Mouse (Mus musculus) MEL (cell line): ENCODE measurements at regions not wholly inside any gene's neighbourhood (a gene's known extent, or its start where the extent isn't known, plus 50 kb on each side); places are given as distances from the start of the nearest gene placed in this dataset.
A peak's percentile ranks its signal among the peaks of the same experiment; 100 is the strongest.

Source experiments
- DNase-seq: peaks from one replicate; pipeline ENCODE4 v3.0.0; 2011; ENCODE audit warnings: low read depth, low spot score
- H3K27ac ChIP-seq: 2 replicates; pipeline ENCODE4 v1.5.1; 2012; ENCODE audit warnings: low read depth, mild to moderate bottlenecking, control low read depth, low read length, moderate library complexity; ENCODE audit not compliant: control insufficient read depth
- H3K27me3 ChIP-seq, 2 experiments: fragments of 150-350 bp in 1 of 2; sonication (generic) in 1 of 2; 2 replicates each; pipeline ENCODE4 v1.6.1; 2012; ENCODE audit warnings: low read length in 2 of 2, mild to moderate bottlenecking in 2 of 2, improper control_type of control experiment in 1 of 2, moderate library complexity in 1 of 2; ENCODE audit not compliant: insufficient read depth in 2 of 2, control insufficient read depth in 1 of 2
- H3K36me3 ChIP-seq, 2 experiments: 2 replicates each; pipeline ENCODE4 v1.6.1; 2012 to 2014; ENCODE audit warnings: low read length in 2 of 2, improper control_type of control experiment in 1 of 2, inconsistent platforms in 1 of 2, mild to moderate bottlenecking in 1 of 2; ENCODE audit not compliant: insufficient read depth in 2 of 2, control insufficient read depth in 1 of 2
- H3K4me1 ChIP-seq, 2 experiments: fragments of 150-350 bp in 1 of 2; sonication (generic) in 1 of 2; 2 replicates each; pipeline ENCODE4 v1.6.1; 2012; ENCODE audit warnings: low read length in 2 of 2, improper control_type of control experiment in 1 of 2, mild to moderate bottlenecking in 1 of 2; ENCODE audit not compliant: insufficient read depth in 2 of 2, control insufficient read depth in 1 of 2
- H3K4me3 ChIP-seq, 2 experiments: fragments of 150-350 bp in 1 of 2; sonication (generic) in 1 of 2; 2 replicates each; pipeline ENCODE4 v1.5.1; 2012; ENCODE audit warnings: low read depth in 2 of 2, low read length in 2 of 2, mild to moderate bottlenecking in 2 of 2, moderate library complexity in 2 of 2, control low read depth in 1 of 2, improper control_type of control experiment in 1 of 2; ENCODE audit not compliant: control insufficient read depth in 1 of 2, insufficient read depth in 1 of 2
- H3K79me2 ChIP-seq: 2 replicates; pipeline ENCODE4 v1.6.1; 2012; ENCODE audit warnings: mild to moderate bottlenecking, low read length, moderate library complexity; ENCODE audit not compliant: control insufficient read depth, poor library complexity, insufficient read depth
- H3K9ac ChIP-seq: 2 replicates; pipeline ENCODE4 v1.6.1; 2012; ENCODE audit warnings: low read depth, mild to moderate bottlenecking, control low read depth, low read length, moderate library complexity; ENCODE audit not compliant: control insufficient read depth, poor library complexity, severe bottlenecking
- H3K9me3 ChIP-seq: fragments of 150-350 bp; sonication (generic); replicated peaks from 2 replicates; pipeline ENCODE4 v1.6.1; 2012; ENCODE audit warnings: mild to moderate bottlenecking, low read length, improper control_type of control experiment, moderate library complexity; ENCODE audit not compliant: insufficient read depth
- BHLHE40 ChIP-seq: IDR thresholded peaks from 2 replicates; pipeline ENCODE4 v1.6.1; 2012; ENCODE audit warnings: low read depth, mild to moderate bottlenecking, inconsistent platforms, low read length, improper control_type of control experiment, borderline replicate concordance
- EP300 ChIP-seq, 2 experiments: IDR thresholded peaks; 2 replicates each; pipeline ENCODE4 v1.6.1; 2011; ENCODE audit warnings: improper control_type of control experiment in 2 of 2, low read length in 2 of 2, low read depth in 1 of 2, mild to moderate bottlenecking in 1 of 2
- GABPA ChIP-seq: IDR thresholded peaks from 2 replicates; pipeline ENCODE4 v1.6.1; 2012; ENCODE audit warnings: low read depth, mild to moderate bottlenecking, inconsistent platforms, low read length, improper control_type of control experiment, moderate library complexity
- GATA1 ChIP-seq: IDR thresholded peaks from 2 replicates; pipeline ENCODE4 v1.6.1; 2011; ENCODE audit warnings: low read depth, low read length, improper control_type of control experiment
- MAFK ChIP-seq: IDR thresholded peaks from 2 replicates; pipeline ENCODE4 v1.6.1; 2011; ENCODE audit warnings: low read depth, mild to moderate bottlenecking, low read length, improper control_type of control experiment, borderline replicate concordance
- MYB ChIP-seq: IDR thresholded peaks from 2 replicates; pipeline ENCODE4 v1.6.1; 2011; ENCODE audit warnings: mild to moderate bottlenecking, low read depth, low read length, improper control_type of control experiment
- NRF1 ChIP-seq: IDR thresholded peaks from 2 replicates; pipeline ENCODE4 v1.6.1; 2014; ENCODE audit warnings: low read depth, mild to moderate bottlenecking, inconsistent platforms, low read length, improper control_type of control experiment, moderate library complexity; ENCODE audit not compliant: poor library complexity, insufficient read depth, severe bottlenecking
- POLR2A ChIP-seq, 2 experiments: IDR thresholded peaks; 2 replicates each; pipeline ENCODE4 v1.6.1; 2011 to 2012; ENCODE audit warnings: low read length in 2 of 2, mild to moderate bottlenecking in 2 of 2, control low read depth in 1 of 2, improper control_type of control experiment in 1 of 2, low read depth in 1 of 2, moderate library complexity in 1 of 2; ENCODE audit not compliant: control insufficient read depth in 1 of 2, insufficient read depth in 1 of 2, poor library complexity in 1 of 2
- POLR2AphosphoS2 ChIP-seq: IDR thresholded peaks from 2 replicates; pipeline ENCODE4 v1.6.1; 2011; ENCODE audit warnings: low read length, improper control_type of control experiment
- RCOR1 ChIP-seq: IDR thresholded peaks from 2 replicates; pipeline ENCODE4 v1.6.1; 2012; ENCODE audit warnings: low read depth, mild to moderate bottlenecking, inconsistent platforms, low read length, improper control_type of control experiment
- SIN3A ChIP-seq: IDR thresholded peaks from 2 replicates; pipeline ENCODE4 v1.6.1; 2012; ENCODE audit warnings: low read length, improper control_type of control experiment, inconsistent platforms
- TBP ChIP-seq: IDR thresholded peaks from 2 replicates; pipeline ENCODE4 v1.8.0; 2011; ENCODE audit warnings: low read depth, low read length, improper control_type of control experiment
- UBTF ChIP-seq: IDR thresholded peaks from 2 replicates; pipeline ENCODE4 v1.6.1; 2012; ENCODE audit warnings: low read depth, mild to moderate bottlenecking, inconsistent platforms, low read length, improper control_type of control experiment, moderate library complexity, borderline replicate concordance; ENCODE audit not compliant: insufficient read depth
- USF1 ChIP-seq: IDR thresholded peaks from 2 replicates; pipeline ENCODE4 v1.6.1; 2014; ENCODE audit warnings: low read depth, mild to moderate bottlenecking, inconsistent platforms, low read length, improper control_type of control experiment, moderate library complexity
- ZNF384 ChIP-seq: IDR thresholded peaks from 2 replicates; pipeline ENCODE4 v1.6.1; 2012; ENCODE audit warnings: low read depth, mild to moderate bottlenecking, inconsistent platforms, low read length, improper control_type of control experiment

GRCm38 (mm10) chr10:118608376-118609145, 167.7 kb downstream of the Ifng start:
- TF ChIP-seq UBTF: no peak
- Histone ChIP-seq H3K27ac (no peak overlapping the region), H3K9me3 (no peaks in the 10 kb centered on the region), H3K9ac (no peak overlapping the region), H3K79me2 (no peaks in the 10 kb centered on the region), H3K4me3 (no peak overlapping the region), H3K27me3 (no peaks in the 10 kb centered on the region), H3K36me3 (no peaks in the 10 kb centered on the region), H3K4me1 (no peaks in the 10 kb centered on the region)
- no peak for DNase-seq

- H3K9ac ChIP-seq: no peak overlapping the region
- H3K79me2 ChIP-seq: no peaks in the 10 kb centered on the region
- no peak for DNase-seq
- H3K4me3 ChIP-seq: no peak overlapping the region
- H3K9me3 ChIP-seq: no peaks in the 10 kb centered on the region
- H3K27me3 ChIP-seq: no peaks in the 10 kb centered on the region
- no peaks in the 10 kb centered on the region for H3K36me3 ChIP-seq
- no peaks in the 10 kb centered on the region for H3K4me1 ChIP-seq
- TF ChIP-seq GABPA (no peak), ZNF384 (no peak), MAFK (0 out of 2 replicates have a peak, but pooled peaks have one; percentile 45)
- TF ChIP-seq, all 39 proteins: peak for 1
- no peak overlapping the region for H3K27ac ChIP-seq
These were observed 168.3 kb downstream of the Ifng start for GRCm38 (mm10) chr10:118609157-118609556.

- H3K9ac ChIP-seq: no peak overlapping the region
- no peak overlapping the region for H3K27ac ChIP-seq
- no peaks in the 10 kb centered on the region for H3K79me2 ChIP-seq
- no peak for DNase-seq
- no peaks in the 10 kb centered on the region for H3K27me3 ChIP-seq
- H3K4me1 ChIP-seq: no peaks in the 10 kb centered on the region
- TF ChIP-seq ZNF384 (no peak), POLR2AphosphoS2 (no peak), EP300 (IDR thresholded peaks at IDR 0.05; ENCODE audit: low read depth in 1 of 2, low read length in 2 of 2) (no peak), NRF1 (no peak), GATA1 (no peak), USF1 (no peak), TBP (no peak), SIN3A (no peak), RCOR1 (no peak), POLR2A (IDR thresholded peaks at IDR 0.05; ENCODE audit: control insufficient read depth in 1 of 2, insufficient read depth in 1 of 2, low read depth in 1 of 2, low read length in 2 of 2, poor library complexity in 1 of 2) (no peak), BHLHE40 (no peak), MYB (no peak)
- H3K4me3 ChIP-seq: no peak overlapping the region
- no peaks in the 10 kb centered on the region for H3K9me3 ChIP-seq
- H3K36me3 ChIP-seq: no peaks in the 10 kb centered on the region
These were observed 170.1 kb downstream of the Ifng start for GRCm38 (mm10) chr10:118610868-118611461.
